Mouse (Mus musculus): ENCODE data around the gene Htra1. TPM values are rescaled to one million over a fixed set of nuclear protein-coding genes. Genes with fewer than 3 reads are reported as not detected.

Htra1 gene
- total RNA-seq (2023): under 1 TPM in 1 of 2 experiments, not detected in 1; 0.22 TPM

DNA sequence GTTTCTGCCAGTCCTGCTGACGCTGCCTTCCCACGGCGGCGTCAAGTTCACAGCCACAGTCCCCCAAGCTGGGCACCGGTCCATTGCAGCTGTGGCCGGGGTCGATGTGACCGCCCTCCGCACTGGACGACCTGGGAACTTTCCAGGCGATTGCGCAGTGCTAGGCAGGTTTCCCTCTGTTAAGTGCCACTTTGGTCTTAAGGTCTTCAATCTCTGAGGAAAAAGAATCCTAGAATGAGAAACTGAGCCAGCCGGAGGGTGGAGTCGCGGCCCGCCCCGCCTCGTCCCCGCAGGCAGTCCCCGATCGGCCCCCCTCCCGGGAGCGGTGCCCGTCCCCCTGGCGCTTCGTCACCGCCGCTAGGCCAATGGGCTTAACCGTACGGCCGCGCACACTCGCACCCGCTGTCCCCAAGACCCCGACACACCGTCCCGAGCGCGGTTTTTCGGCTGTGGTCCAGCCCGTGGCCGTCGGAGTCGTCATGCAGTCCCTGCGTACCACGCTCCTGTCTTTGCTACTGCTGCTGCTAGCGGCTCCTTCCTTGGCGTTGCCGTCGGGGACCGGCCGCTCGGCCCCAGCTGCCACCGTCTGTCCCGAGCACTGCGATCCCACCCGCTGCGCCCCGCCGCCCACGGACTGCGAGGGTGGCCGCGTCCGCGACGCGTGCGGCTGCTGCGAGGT is at the start of gene Htra1:
TSS of gene Htra1 (plus strand) at position 319 of the 679 bp plus-strand sequence.

DNA sequence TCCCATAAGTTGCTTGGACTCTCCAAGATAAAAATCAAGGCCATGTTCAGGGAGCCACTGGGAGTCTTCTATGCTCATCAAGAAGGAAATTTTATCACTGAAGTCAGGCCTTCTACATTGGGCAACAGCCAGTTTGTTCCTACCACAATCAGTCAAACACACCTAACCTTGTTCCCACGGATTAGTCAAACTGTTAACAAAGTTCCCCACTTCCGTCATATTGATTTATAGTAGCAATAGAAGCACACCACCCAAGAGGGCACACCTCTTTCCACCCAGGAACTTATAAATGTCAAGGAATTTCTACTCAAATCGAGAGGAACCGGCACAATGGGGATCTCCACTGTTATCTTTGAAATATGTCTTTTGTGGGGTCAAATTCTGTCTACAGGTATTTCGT is 95.8 kb downstream of the Htra1 start, which contains the start of gene Dmbt1:
TSS of gene Dmbt1 (plus strand) at position 299 of the 400 bp plus-strand sequence.

Other genes with a start within 250 kb of the Htra1 start
- not detected for gene Btbd16, start 162.0 kb upstream of the Htra1 start, total RNA-seq (2023)
- gene Plekha1, start 70.4 kb upstream of the Htra1 start, total RNA-seq (2023): 10 to 100 TPM; 18.0 to 25.7 TPM
- gene Dmbt1, start 95.9 kb downstream of the Htra1 start, total RNA-seq (2023): not detected
- not detected for gene 4933402N03Rik, start 210.2 kb downstream of the Htra1 start, total RNA-seq (2023)
- gene 5430419D17Rik, start 238.3 kb downstream of the Htra1 start, total RNA-seq (2023): not detected

Measured in neutrophil, adult 83 days (primary cell).